Mouse (Mus musculus): ENCODE results near the gene Krt222. TPM values are rescaled to one million over a fixed set of nuclear protein-coding genes. Genes with fewer than 3 reads are reported as not detected.

Gene Krt222
- polyA plus RNA-seq, 1 experiment from 2014 or later = 0.28 TPM

DNA sequence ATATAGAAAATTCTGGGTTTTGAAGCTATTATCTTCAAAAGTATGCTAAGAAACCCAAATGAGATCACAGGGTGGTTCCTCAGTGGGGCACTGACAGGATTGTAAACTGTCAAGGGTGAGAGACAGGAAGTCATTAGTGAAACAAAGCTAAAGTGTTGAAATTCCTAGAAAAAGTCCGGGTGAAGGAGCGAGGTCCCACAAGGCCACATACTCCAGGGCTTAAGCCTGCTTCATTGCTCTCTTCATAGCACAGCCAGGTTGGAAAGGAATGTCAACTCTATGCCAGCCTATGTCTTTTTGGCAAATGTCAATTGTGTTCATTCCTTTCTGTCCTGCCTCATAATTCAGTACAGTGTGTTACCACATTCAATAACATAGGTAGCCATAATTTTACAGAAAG lies 36.4 kb downstream of the Krt222 start:
- H3K9me3 ChIP-seq (replicated peaks; ENCODE audit: control insufficient read depth, low read length) = no peaks in the 10 kb centered on the region
- no peak overlapping the region for H3K27ac ChIP-seq (ENCODE audit: low read length)
- no peak for ATAC-seq (ENCODE audit: insufficient read depth, low FRiP score)
- H3K4me2 ChIP-seq (ENCODE audit: low read depth, low read length) = no peak overlapping the region
- H3K27me3 ChIP-seq (ENCODE audit: control insufficient read depth, insufficient read depth, low read length) = no peaks in the 10 kb centered on the region
- no peak overlapping the region for H3K9ac ChIP-seq (ENCODE audit: low read length)
- H3K36me3 ChIP-seq (ENCODE audit: control insufficient read depth, insufficient read depth, low read length) = peaks cover 14% of the 10 kb centered on the region; the same call in 1 of the 2 replicates
- no peak overlapping the region for H3K4me3 ChIP-seq (replicated peaks; ENCODE audit: low read length)
- WGBS = 12% methylated on average over 2 of the region's 2 CpGs
- no peaks in the 10 kb centered on the region for H3K4me1 ChIP-seq (ENCODE audit: control insufficient read depth, insufficient read depth, low read length)

DNA sequence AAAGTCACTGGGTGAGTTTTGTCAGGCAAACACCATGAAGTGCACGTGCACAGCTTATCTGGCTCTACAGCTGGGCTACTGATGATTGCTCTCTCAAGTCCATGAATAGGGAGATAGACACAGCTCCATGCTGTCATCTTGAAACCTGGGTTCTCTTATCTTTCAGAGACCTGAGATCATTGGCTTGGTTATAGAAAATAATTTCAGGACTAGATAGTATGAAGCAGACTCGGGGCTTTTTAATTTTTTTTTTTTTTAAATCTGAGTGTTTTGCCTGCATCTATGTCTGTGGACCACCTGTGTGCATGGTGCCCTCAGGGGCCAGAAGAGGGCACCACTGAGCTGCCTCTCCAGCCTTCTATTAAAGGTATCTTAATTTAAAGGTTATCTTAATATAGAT lies 36.9 kb downstream of the Krt222 start:
- no peak for ATAC-seq (ENCODE audit: insufficient read depth, low FRiP score)

DNA sequence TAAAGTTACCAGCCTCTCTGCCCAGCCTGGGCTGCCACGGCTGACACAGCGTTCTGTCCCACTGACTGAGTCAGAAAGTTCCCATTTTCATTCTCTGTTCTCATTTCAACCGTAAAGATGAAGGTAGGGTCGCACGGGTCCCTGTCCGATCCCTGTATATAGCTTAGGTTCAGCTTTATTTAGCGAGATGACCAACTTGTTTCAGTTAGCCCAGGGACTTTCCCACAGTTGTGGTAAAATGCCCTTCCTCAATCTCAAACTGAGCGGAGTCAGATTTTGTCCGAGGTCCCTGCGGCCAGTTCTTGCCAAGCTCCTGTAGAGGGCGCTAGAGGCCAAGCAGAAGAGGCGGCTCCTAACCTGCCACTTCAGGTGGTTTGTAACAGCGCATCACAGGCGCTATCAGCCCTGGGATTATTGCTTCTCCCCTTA lies 54.7 kb downstream of the Krt222 start:
- no peaks in the 10 kb centered on the region for H3K27me3 ChIP-seq (ENCODE audit: control insufficient read depth, insufficient read depth, low read length)
- WGBS = 21% methylated on average over 14 of the region's 14 CpGs
- no peak overlapping the region for H3K9ac ChIP-seq (ENCODE audit: low read length)

More for the DNA sequence above, 36.9 kb downstream of the Krt222 start:
- peaks cover 14% of the 10 kb centered on the region; the same call in 1 of the 2 replicates for H3K36me3 ChIP-seq (ENCODE audit: control insufficient read depth, insufficient read depth, low read length)
- no peaks in the 10 kb centered on the region for H3K27me3 ChIP-seq (ENCODE audit: control insufficient read depth, insufficient read depth, low read length)
- no peaks in the 10 kb centered on the region for H3K4me1 ChIP-seq (ENCODE audit: control insufficient read depth, insufficient read depth, low read length)
- H3K9me3 ChIP-seq (replicated peaks; ENCODE audit: control insufficient read depth, low read length) = no peaks in the 10 kb centered on the region
- WGBS = 16% methylated on average over 2 of the region's 2 CpGs
- no peak overlapping the region for H3K4me2 ChIP-seq (ENCODE audit: low read depth, low read length)
- no peak overlapping the region for H3K9ac ChIP-seq (ENCODE audit: low read length)
- H3K4me3 ChIP-seq (replicated peaks; ENCODE audit: low read length) = no peak overlapping the region
- no peak overlapping the region for H3K27ac ChIP-seq (ENCODE audit: low read length)

DNA sequence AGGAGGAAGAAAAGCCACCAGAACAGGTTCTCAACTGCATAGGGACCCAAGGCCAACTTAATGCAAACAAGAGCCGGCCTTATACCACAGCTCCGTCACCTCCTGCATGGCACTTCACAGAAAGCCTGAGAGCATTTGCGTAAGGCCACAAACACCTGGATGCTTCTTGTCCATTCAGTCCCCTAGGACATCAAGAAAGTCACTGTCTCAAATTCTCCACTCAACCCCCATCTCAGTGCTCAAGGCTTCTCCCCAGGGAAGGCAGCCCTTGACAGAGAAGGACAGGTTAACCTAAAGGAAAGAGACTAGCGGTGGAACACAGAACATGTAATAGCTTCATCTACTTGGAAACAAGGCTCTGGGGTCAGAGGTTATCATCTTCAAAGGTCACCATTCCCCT lies 56.5 kb downstream of the Krt222 start:
- ATAC-seq (ENCODE audit: insufficient read depth, low FRiP score) = no peak
- Histone ChIP-seq H3K27ac (ENCODE audit: low read length) (no peak overlapping the region), H3K9ac (ENCODE audit: low read length) (no peak overlapping the region), H3K27me3 (ENCODE audit: control insufficient read depth, insufficient read depth, low read length) (no peaks in the 10 kb centered on the region), H3K9me3 (replicated peaks; ENCODE audit: control insufficient read depth, low read length) (no peaks in the 10 kb centered on the region), H3K4me1 (ENCODE audit: control insufficient read depth, insufficient read depth, low read length) (no peaks in the 10 kb centered on the region), H3K4me3 (replicated peaks; ENCODE audit: low read length) (no peak overlapping the region), H3K36me3 (ENCODE audit: control insufficient read depth, insufficient read depth, low read length) (no peaks in the 10 kb centered on the region), H3K4me2 (ENCODE audit: low read depth, low read length) (no peak overlapping the region)
- 67% methylated on average over 4 of the region's 4 CpGs for WGBS

More for the DNA sequence above, 54.7 kb downstream of the Krt222 start:
- no peak overlapping the region for H3K27ac ChIP-seq (ENCODE audit: low read length)
- no peaks in the 10 kb centered on the region for H3K4me1 ChIP-seq (ENCODE audit: control insufficient read depth, insufficient read depth, low read length)
- no peak overlapping the region for H3K4me3 ChIP-seq (replicated peaks; ENCODE audit: low read length)
- H3K9me3 ChIP-seq (replicated peaks; ENCODE audit: control insufficient read depth, low read length) = no peaks in the 10 kb centered on the region
- H3K36me3 ChIP-seq (ENCODE audit: control insufficient read depth, insufficient read depth, low read length) = no peaks in the 10 kb centered on the region
- H3K4me2 ChIP-seq (ENCODE audit: low read depth, low read length) = no peak overlapping the region
- ATAC-seq (ENCODE audit: insufficient read depth, low FRiP score) = no peak

DNA sequence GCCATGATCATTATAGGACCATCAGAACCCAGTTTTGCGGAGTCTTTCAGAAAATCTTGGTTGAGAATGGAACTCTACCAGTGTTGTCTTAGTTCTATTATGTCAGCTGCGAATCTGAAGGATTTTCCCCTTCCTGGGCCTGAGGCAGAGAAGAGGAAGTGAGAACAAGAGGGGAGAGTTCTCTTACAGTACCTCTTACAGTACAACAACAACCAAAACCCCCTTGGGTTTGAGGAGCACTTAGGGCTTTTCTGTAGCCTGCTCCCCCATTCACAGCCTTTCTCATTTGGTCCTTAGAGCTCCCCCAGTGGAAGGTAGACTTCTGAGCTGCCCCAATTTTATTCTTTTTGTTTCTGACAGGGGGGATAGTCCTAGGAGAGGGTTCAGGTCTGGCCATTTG lies 57.0 kb downstream of the Krt222 start:
- no peaks in the 10 kb centered on the region for H3K27me3 ChIP-seq (ENCODE audit: control insufficient read depth, insufficient read depth, low read length)
- no peak overlapping the region for H3K27ac ChIP-seq (ENCODE audit: low read length)

More for the DNA sequence above, 57.0 kb downstream of the Krt222 start:
- H3K4me2 ChIP-seq (ENCODE audit: low read depth, low read length) = no peak overlapping the region
- ATAC-seq (ENCODE audit: insufficient read depth, low FRiP score) = no peak
- WGBS = 72% methylated on average over 2 of the region's 2 CpGs
- H3K4me3 ChIP-seq (replicated peaks; ENCODE audit: low read length) = no peak overlapping the region
- H3K36me3 ChIP-seq (ENCODE audit: control insufficient read depth, insufficient read depth, low read length) = no peaks in the 10 kb centered on the region
- H3K4me1 ChIP-seq (ENCODE audit: control insufficient read depth, insufficient read depth, low read length) = no peaks in the 10 kb centered on the region
- no peaks in the 10 kb centered on the region for H3K9me3 ChIP-seq (replicated peaks; ENCODE audit: control insufficient read depth, low read length)
- no peak overlapping the region for H3K9ac ChIP-seq (ENCODE audit: low read length)

Other genes starting within 250 kb of the Krt222 start
- 186 and 188 TPM in 2 replicates for gene Top2a, start 219.9 kb downstream of the Krt222 start, polyA plus RNA-seq (2015; fragmentation: Nextera tagmentation; extraction: Ambion mirVana)
- 411 and 440 TPM in 2 replicates for gene Igfbp4, start 202.8 kb downstream of the Krt222 start, polyA plus RNA-seq (2015; fragmentation: Nextera tagmentation; extraction: Ambion mirVana)
- gene Tns4, start 154.8 kb downstream of the Krt222 start, polyA plus RNA-seq (2015; fragmentation: Nextera tagmentation; extraction: Ambion mirVana) = 1.8 and 2.4 TPM in 2 replicates
- 0.19 TPM in 2 replicates for gene Ccr7, start 89.0 kb downstream of the Krt222 start, polyA plus RNA-seq (2015; fragmentation: Nextera tagmentation; extraction: Ambion mirVana)
- gene Smarce1, start 13.1 kb downstream of the Krt222 start, polyA plus RNA-seq (2015; fragmentation: Nextera tagmentation; extraction: Ambion mirVana) = 177 and 203 TPM in 2 replicates
- gene Krt24, start 41.2 kb upstream of the Krt222 start, polyA plus RNA-seq (2015; fragmentation: Nextera tagmentation; extraction: Ambion mirVana) = not detected in 2 replicates
- gene Krt25, start 78.9 kb upstream of the Krt222 start, polyA plus RNA-seq (2015; fragmentation: Nextera tagmentation; extraction: Ambion mirVana) = 0.06 and 0.22 TPM in 2 replicates
- not detected in 2 replicates for gene Krt26, start 93.9 kb upstream of the Krt222 start, polyA plus RNA-seq (2015; fragmentation: Nextera tagmentation; extraction: Ambion mirVana)
- gene Krt27, start 107.0 kb upstream of the Krt222 start, polyA plus RNA-seq (2015; fragmentation: Nextera tagmentation; extraction: Ambion mirVana) = 0.15 TPM in 1 of 2 replicates, not detected in the other
- 0.14 and 0.21 TPM in 2 replicates for gene Krt28, start 130.8 kb upstream of the Krt222 start, polyA plus RNA-seq (2015; fragmentation: Nextera tagmentation; extraction: Ambion mirVana)
- gene Krt10, start 145.3 kb upstream of the Krt222 start, polyA plus RNA-seq (2015; fragmentation: Nextera tagmentation; extraction: Ambion mirVana) = 22.3 and 24.1 TPM in 2 replicates
- gene Krt12, start 178.2 kb upstream of the Krt222 start, polyA plus RNA-seq (2015; fragmentation: Nextera tagmentation; extraction: Ambion mirVana) = 0.12 and 0.19 TPM in 2 replicates
- 16.6 and 23.3 TPM in 2 replicates for gene Krt20, start 194.1 kb upstream of the Krt222 start, polyA plus RNA-seq (2015; fragmentation: Nextera tagmentation; extraction: Ambion mirVana)
- gene Krt23, start 249.1 kb upstream of the Krt222 start, polyA plus RNA-seq (2015; fragmentation: Nextera tagmentation; extraction: Ambion mirVana) = 92.1 and 140 TPM in 2 replicates

All from stomach, embryonic 16.5 days (tissue).